Mouse (Mus musculus): ENCODE results near the gene Rad51d.

DNA sequence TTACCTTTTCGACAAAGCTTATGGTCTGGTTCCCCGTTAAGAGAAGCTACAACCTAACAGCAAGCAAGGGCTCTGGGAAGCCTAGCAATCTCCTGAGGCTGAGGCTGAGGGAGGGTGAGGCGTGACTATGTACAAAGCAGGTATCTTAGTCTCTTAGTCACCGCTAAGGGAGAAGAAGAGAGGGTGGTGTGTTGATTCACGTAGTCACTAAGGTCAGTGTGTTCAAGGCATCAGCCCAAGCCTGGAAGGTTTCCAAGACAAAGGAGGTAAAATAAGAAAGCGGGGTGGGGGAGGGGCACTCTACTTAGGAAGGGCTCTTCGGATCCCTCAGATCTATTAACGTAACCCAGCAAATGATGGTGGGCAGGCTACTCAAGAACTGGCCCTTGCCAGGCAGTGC, 28.9 kb downstream of the Rad51d start:
- TF ChIP-seq CTCF (IDR thresholded peaks at IDR 0.05) (no peak), EP300 (IDR thresholded peaks at IDR 0.05) (no peak)

Measured in lung, postnatal 0 days (tissue).